Comparison of ENCODE assay signal across 8 mouse cellular contexts in the genomic region with DNA sequence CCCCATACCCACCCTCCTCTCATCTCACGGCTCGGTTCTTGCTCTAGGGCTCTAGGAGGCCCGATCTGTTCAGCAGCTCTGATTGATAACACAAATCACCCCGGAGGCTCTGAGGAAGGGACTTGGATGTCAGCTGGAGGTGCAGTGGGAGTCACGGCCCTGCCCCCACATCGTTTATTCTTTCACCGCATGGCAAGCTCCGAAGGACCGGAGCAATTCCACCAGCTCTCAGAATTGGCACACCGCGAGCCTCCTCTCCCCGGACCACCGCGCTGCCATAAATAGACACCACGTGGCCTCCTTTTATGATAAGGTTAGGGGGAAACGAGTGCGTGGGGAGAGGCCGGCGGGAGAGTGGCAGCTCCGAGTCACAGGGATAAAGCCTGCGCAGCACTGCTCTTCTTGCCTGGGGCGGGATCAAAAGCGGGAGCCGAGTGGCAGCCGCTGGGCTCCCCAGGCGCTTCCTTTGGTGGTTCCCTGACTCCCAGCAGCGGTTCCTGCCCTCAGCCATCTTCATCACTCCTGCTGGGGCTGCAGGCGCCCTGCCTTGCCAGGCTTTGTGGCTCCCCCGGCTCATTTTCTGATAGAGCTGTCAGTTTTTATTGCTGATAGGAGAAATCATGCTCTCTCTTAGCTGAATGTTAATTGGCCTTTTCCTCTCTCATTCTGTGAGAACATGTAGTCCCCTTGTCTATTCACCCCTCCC. TPM values are rescaled to one million over a fixed set of nuclear protein-coding genes. Genes with fewer than 3 reads are reported as not detected.
DNase-seq lines count a peak whose midpoint lies in the region; ATAC-seq and TF ChIP-seq lines count a peak whose summit lies in the region.

No protein-coding gene starts in this region.

- H3K27ac ChIP-seq in cerebellum, adult 2 months (ENCODE audit: insufficient read depth, low read length) = no peak overlapping the region
- H3K27ac ChIP-seq in intestine, embryonic 16.5 days (ENCODE audit: low read length) = no peak overlapping the region
- H3K27ac ChIP-seq in liver, embryonic 12.5 days = no peak overlapping the region

- peak overlapping the region; percentile 48 for H3K4me3 ChIP-seq in cerebellum, adult 2 months (replicated peaks; ENCODE audit: insufficient read depth, low read depth, low read length)
- peak overlapping the region; percentile 48 for H3K4me3 ChIP-seq in intestine, embryonic 16.5 days (ENCODE audit: low read length)
- H3K4me3 ChIP-seq in liver, embryonic 12.5 days = peak overlapping the region; percentile 34

- peak overlapping the region; percentile 41 for H3K9ac ChIP-seq in intestine, embryonic 16.5 days (ENCODE audit: low read depth, low read length)
- H3K9ac ChIP-seq in liver, embryonic 12.5 days = no peak overlapping the region

- no peaks in the 10 kb centered on the region for H3K36me3 ChIP-seq in intestine, embryonic 16.5 days (ENCODE audit: control insufficient read depth, insufficient read depth, low read length)
- no peaks in the 10 kb centered on the region for H3K36me3 ChIP-seq in liver, embryonic 12.5 days

- TF ChIP-seq CTCF in cerebellum, adult 2 months (IDR thresholded peaks at IDR 0.05; ENCODE audit: borderline replicate concordance, insufficient read depth, low read depth, low read length) = no peak

- 1% methylated on average over 29 of the region's 29 CpGs for WGBS in cerebellum, adult 2 months
- WGBS in intestine, embryonic 16.5 days = under 1% methylated on average over 29 of the region's 29 CpGs
- under 1% methylated on average over 29 of the region's 29 CpGs for WGBS in liver, embryonic 12.5 days (ENCODE audit: insufficient replicate concordance)

- no peak for TF ChIP-seq POLR2A in cerebellum, adult 2 months (IDR thresholded peaks at IDR 0.05; ENCODE audit: borderline replicate concordance, insufficient read depth, low read length)

- H3K27me3 ChIP-seq in cerebellum, adult 2 months (ENCODE audit: control insufficient read depth, insufficient read depth, low read length) = no peaks in the 10 kb centered on the region; the same call in 1 of the 2 replicates
- H3K27me3 ChIP-seq in intestine, embryonic 16.5 days (replicated peaks; ENCODE audit: control insufficient read depth, insufficient read depth, low read length) = 0 out of 2 replicates have a peak, but pooled peaks cover 2% of the 10 kb centered on the region
- H3K27me3 ChIP-seq in liver, embryonic 12.5 days (replicated peaks) = peaks cover 78% of the 10 kb centered on the region

- H3K9me3 ChIP-seq in intestine, embryonic 16.5 days (ENCODE audit: control insufficient read depth, low read length) = no peaks in the 10 kb centered on the region
- H3K9me3 ChIP-seq in liver, embryonic 12.5 days (replicated peaks) = no peaks in the 10 kb centered on the region

- H3K4me1 ChIP-seq in cerebellum, adult 2 months (ENCODE audit: control insufficient read depth, insufficient read depth, low read length) = no peaks in the 10 kb centered on the region
- peaks cover 14% of the 10 kb centered on the region; the same call in 1 of the 2 replicates for H3K4me1 ChIP-seq in intestine, embryonic 16.5 days (ENCODE audit: control insufficient read depth, insufficient read depth, low read length)
- H3K4me1 ChIP-seq in liver, embryonic 12.5 days = peaks cover 22% of the 10 kb centered on the region

- DNase-seq in cerebellum, adult 2 months = peak in 1 of 2 experiments; percentile 42
- no peak for DNase-seq in cerebellum, adult 11-12 months
- DNase-seq in adrenal gland, postnatal 25 days = peak; percentile 35
- peak; percentile 55 to 75 for DNase-seq in frontal cortex, adult 2 months (ENCODE audit: extremely low spot score in 1 of 2, low spot score in 1 of 2)
- peak; percentile 71 to 72 for DNase-seq in right cerebral cortex, adult 2 months (ENCODE audit: low spot score in 2 of 2)
- DNase-seq in T-cell, adult 2 months (ENCODE audit: low spot score) = no peak

- H3K4me2 ChIP-seq in intestine, embryonic 16.5 days (ENCODE audit: low read depth, low read length) = peak overlapping the region; percentile 82
- H3K4me2 ChIP-seq in liver, embryonic 12.5 days = peak overlapping the region; percentile 62

- peak; percentile 55 for ATAC-seq in intestine, embryonic 16.5 days
- no peak for ATAC-seq in liver, embryonic 12.5 days

RNA-seq across cellular contexts. Expression of a gene that starts 23.4 kb away (rescaled TPM):
- 0.67 and 0.80 TPM in 2 replicates for polyA plus RNA-seq in cerebellum, adult 2 months (2012; rRNA removed)
- 1.2 and 1.5 TPM in 2 replicates for total RNA-seq in adrenal gland, postnatal 25 days (2021)
- polyA plus RNA-seq in frontal cortex, adult 2 months (2012; rRNA removed) = 2.0 and 2.2 TPM in 2 replicates
- polyA plus RNA-seq in intestine, embryonic 16.5 days (2015; fragmentation: Nextera tagmentation; extraction: Ambion mirVana) = 3.1 and 3.6 TPM in 2 replicates
- 6.2 and 6.4 TPM in 2 replicates for polyA plus RNA-seq in liver, embryonic 12.5 days (2016; fragmentation: Nextera tagmentation; extraction: Ambion mirVana)

RNA-seq across cellular contexts. Expression of a gene that starts 32.8 kb away (rescaled TPM):
- 16.5 and 19.2 TPM in 2 replicates for polyA plus RNA-seq in cerebellum, adult 2 months (2012; rRNA removed)
- 53.0 and 70.8 TPM in 2 replicates for total RNA-seq in adrenal gland, postnatal 25 days (2021)
- polyA plus RNA-seq in frontal cortex, adult 2 months (2012; rRNA removed) = 14.5 and 15.7 TPM in 2 replicates
- polyA plus RNA-seq in intestine, embryonic 16.5 days (2015; fragmentation: Nextera tagmentation; extraction: Ambion mirVana) = 59.5 and 71.0 TPM in 2 replicates
- 24.5 and 28.0 TPM in 2 replicates for polyA plus RNA-seq in liver, embryonic 12.5 days (2016; fragmentation: Nextera tagmentation; extraction: Ambion mirVana)

Comparison
In these comparisons a context has a peak if more than half of its experiments do, and no peak if none do; other contexts are left out.
1. DNase-seq: peak in adrenal gland, postnatal 25 days (single experiment), frontal cortex, adult 2 months (2 of 2) and right cerebral cortex, adult 2 months (2 of 2); none in cerebellum, adult 11-12 months (single experiment) and T-cell, adult 2 months (single experiment).
2. Peak in every context shown above with its lines, with median percentiles within 50 percentile points of each other: H3K4me3 ChIP-seq.